Mouse (Mus musculus): Measurements from ENCODE around the gene Adgrg3. TPM values are rescaled to one million over a fixed set of nuclear protein-coding genes. Genes with fewer than 3 reads are reported as not detected.

The Adgrg3 gene
- polyA plus RNA-seq, 1 experiment from 2014 or later, result 3.1 TPM

- Histone ChIP-seq H3K9me3 (no peaks in the 10 kb centered on the region), H3K4me2 (peak overlapping the region; percentile 51), H3K27ac (replicated peaks) (peak overlapping the region; percentile 29; the same call in 1 of the 2 replicates), H3K36me3 (no peaks in the 10 kb centered on the region), H3K27me3 (replicated peaks) (peaks cover 11% of the 10 kb centered on the region; the same call in 1 of the 2 replicates), H3K9ac (peak overlapping the region; percentile 68), H3K4me1 (peaks cover 64% of the 10 kb centered on the region), H3K4me3 (peak overlapping the region; percentile 28)
- WGBS, result 16% methylated on average over 10 of the region's 10 CpGs
- ATAC-seq (ENCODE audit: extremely low read depth, insufficient number of reproducible peaks, low FRiP score, low TSS enrichment), result peak; percentile 62; the same call in 1 of the 2 replicates
These were observed 33.5 kb upstream of the Adgrg3 start for GRCm38 (mm10) chr8:94983881-94984516.

GRCm38 (mm10) chr8:94985023-94985422 is 32.5 kb upstream of the Adgrg3 start:
- Histone ChIP-seq H3K4me1 (peaks cover 62% of the 10 kb centered on the region), H3K4me2 (peak overlapping the region; percentile 51), H3K9ac (peak overlapping the region; percentile 68; the same call in 1 of the 2 replicates), H3K4me3 (peak overlapping the region; percentile 28), H3K9me3 (no peaks in the 10 kb centered on the region), H3K27me3 (replicated peaks) (0 out of 2 replicates have a peak, but pooled peaks cover 5% of the 10 kb centered on the region), H3K36me3 (no peaks in the 10 kb centered on the region), H3K27ac (replicated peaks) (no peak overlapping the region)
- ATAC-seq (ENCODE audit: extremely low read depth, insufficient number of reproducible peaks, low FRiP score, low TSS enrichment), result no peak
- WGBS, result 63% methylated on average over 6 of the region's 6 CpGs

- 57% methylated on average over 5 of the region's 5 CpGs for WGBS
- no peak for ATAC-seq (ENCODE audit: extremely low read depth, insufficient number of reproducible peaks, low FRiP score, low TSS enrichment)
- Histone ChIP-seq H3K36me3 (no peaks in the 10 kb centered on the region), H3K4me3 (no peak overlapping the region), H3K9ac (no peak overlapping the region; the same call in 1 of the 2 replicates), H3K4me2 (peak overlapping the region; percentile 36), H3K27me3 (replicated peaks) (no peaks in the 10 kb centered on the region), H3K27ac (replicated peaks) (no peak overlapping the region), H3K4me1 (peaks cover 62% of the 10 kb centered on the region), H3K9me3 (no peaks in the 10 kb centered on the region)
These were observed 30.8 kb upstream of the Adgrg3 start for GRCm38 (mm10) chr8:94986676-94987075.

- Histone ChIP-seq H3K27ac (replicated peaks) (no peak overlapping the region), H3K27me3 (replicated peaks) (no peaks in the 10 kb centered on the region), H3K4me3 (no peak overlapping the region), H3K9me3 (no peaks in the 10 kb centered on the region), H3K4me1 (peaks cover 70% of the 10 kb centered on the region), H3K4me2 (no peak overlapping the region; the same call in 1 of the 2 replicates), H3K36me3 (no peaks in the 10 kb centered on the region), H3K9ac (no peak overlapping the region)
- no peak for ATAC-seq (ENCODE audit: extremely low read depth, insufficient number of reproducible peaks, low FRiP score, low TSS enrichment)
- 38% methylated on average over 7 of the region's 7 CpGs for WGBS
These were observed 29.9 kb upstream of the Adgrg3 start for GRCm38 (mm10) chr8:94987553-94987952.

GRCm38 (mm10) chr8:94988619-94989018 is 28.9 kb upstream of the Adgrg3 start:
- no peak overlapping the region for H3K4me3 ChIP-seq
- H3K4me1 ChIP-seq, result peaks cover 70% of the 10 kb centered on the region
- peaks cover 6% of the 10 kb centered on the region; the same call in 1 of the 2 replicates for H3K27me3 ChIP-seq (replicated peaks)

GRCm38 (mm10) chr8:94989711-94990110 is 27.8 kb upstream of the Adgrg3 start:
- no peak overlapping the region for H3K4me2 ChIP-seq
- no peak overlapping the region for H3K9ac ChIP-seq
- WGBS, result 85% methylated on average over 4 of the region's 4 CpGs
- no peak overlapping the region for H3K4me3 ChIP-seq
- no peak overlapping the region for H3K27ac ChIP-seq (replicated peaks)
- no peaks in the 10 kb centered on the region for H3K36me3 ChIP-seq
- peaks cover 13% of the 10 kb centered on the region; the same call in 1 of the 2 replicates for H3K27me3 ChIP-seq (replicated peaks)
- H3K4me1 ChIP-seq, result peaks cover 69% of the 10 kb centered on the region
- no peak for ATAC-seq (ENCODE audit: extremely low read depth, insufficient number of reproducible peaks, low FRiP score, low TSS enrichment)
- H3K9me3 ChIP-seq, result no peaks in the 10 kb centered on the region

More at GRCm38 (mm10) chr8:94988619-94989018, 28.9 kb upstream of the Adgrg3 start:
- no peak overlapping the region for H3K9ac ChIP-seq
- no peak overlapping the region for H3K4me2 ChIP-seq
- 73% methylated on average over 6 of the region's 6 CpGs for WGBS
- H3K27ac ChIP-seq (replicated peaks), result no peak overlapping the region
- H3K36me3 ChIP-seq, result no peaks in the 10 kb centered on the region
- H3K9me3 ChIP-seq, result no peaks in the 10 kb centered on the region
- no peak for ATAC-seq (ENCODE audit: extremely low read depth, insufficient number of reproducible peaks, low FRiP score, low TSS enrichment)

- WGBS, result 54% methylated on average over 11 of the region's 11 CpGs
- H3K9ac ChIP-seq, result no peak overlapping the region
- no peak overlapping the region for H3K4me3 ChIP-seq
- H3K9me3 ChIP-seq, result no peaks in the 10 kb centered on the region
- H3K27ac ChIP-seq (replicated peaks), result no peak overlapping the region
- peaks cover 59% of the 10 kb centered on the region for H3K4me1 ChIP-seq
- peaks cover 16% of the 10 kb centered on the region; the same call in 1 of the 2 replicates for H3K27me3 ChIP-seq (replicated peaks)
- no peak overlapping the region for H3K4me2 ChIP-seq
- ATAC-seq (ENCODE audit: extremely low read depth, insufficient number of reproducible peaks, low FRiP score, low TSS enrichment), result no peak
- H3K36me3 ChIP-seq, result no peaks in the 10 kb centered on the region
These were observed 26.7 kb upstream of the Adgrg3 start for GRCm38 (mm10) chr8:94990598-94991453.

GRCm38 (mm10) chr8:94991454-94991994 is 26.0 kb upstream of the Adgrg3 start:
- Histone ChIP-seq H3K36me3 (no peaks in the 10 kb centered on the region), H3K27ac (replicated peaks) (no peak overlapping the region), H3K9ac (no peak overlapping the region), H3K4me2 (no peak overlapping the region), H3K4me3 (no peak overlapping the region), H3K27me3 (replicated peaks) (peaks cover 16% of the 10 kb centered on the region; the same call in 1 of the 2 replicates), H3K4me1 (peaks cover 55% of the 10 kb centered on the region), H3K9me3 (no peaks in the 10 kb centered on the region)
- 66% methylated on average over 9 of the region's 9 CpGs for WGBS
- ATAC-seq (ENCODE audit: extremely low read depth, insufficient number of reproducible peaks, low FRiP score, low TSS enrichment), result no peak

GRCm38 (mm10) chr8:94992010-94992409 is 25.5 kb upstream of the Adgrg3 start:
- peak overlapping the region; percentile 28; the same call in 1 of the 2 replicates for H3K27ac ChIP-seq (replicated peaks)
- no peak for ATAC-seq (ENCODE audit: extremely low read depth, insufficient number of reproducible peaks, low FRiP score, low TSS enrichment)
- no peaks in the 10 kb centered on the region for H3K9me3 ChIP-seq
- H3K4me2 ChIP-seq, result no peak overlapping the region
- 82% methylated on average over 4 of the region's 4 CpGs for WGBS
- peaks cover 50% of the 10 kb centered on the region for H3K4me1 ChIP-seq
- H3K9ac ChIP-seq, result no peak overlapping the region
- peaks cover 16% of the 10 kb centered on the region; the same call in 1 of the 2 replicates for H3K27me3 ChIP-seq (replicated peaks)
- no peak overlapping the region for H3K4me3 ChIP-seq
- H3K36me3 ChIP-seq, result no peaks in the 10 kb centered on the region

- WGBS, result 60% methylated on average over 5 of the region's 5 CpGs
- Histone ChIP-seq H3K4me1 (peaks cover 50% of the 10 kb centered on the region), H3K4me2 (no peak overlapping the region), H3K27ac (replicated peaks) (peak overlapping the region; percentile 28; the same call in 1 of the 2 replicates), H3K4me3 (no peak overlapping the region), H3K27me3 (replicated peaks) (peaks cover 16% of the 10 kb centered on the region; the same call in 1 of the 2 replicates), H3K9ac (no peak overlapping the region), H3K36me3 (no peaks in the 10 kb centered on the region), H3K9me3 (no peaks in the 10 kb centered on the region)
- ATAC-seq (ENCODE audit: extremely low read depth, insufficient number of reproducible peaks, low FRiP score, low TSS enrichment), result no peak
These were observed 25.0 kb upstream of the Adgrg3 start for GRCm38 (mm10) chr8:94992534-94992933.

Data from heart, embryonic 13.5 days (tissue).